Mouse (Mus musculus) myocyte (in vitro differentiated cells): Measurements from ENCODE around the gene Nhs.

ENCODE experiments used
- CEBPB ChIP-seq: IDR thresholded peaks from 2 replicates; pipeline ENCODE4 v1.6.1; 2011; ENCODE audit warnings: mild to moderate bottlenecking, moderate library complexity; ENCODE audit not compliant: poor library complexity, insufficient read depth, severe bottlenecking
- E2F4 ChIP-seq: IDR thresholded peaks from one replicate; pipeline ENCODE4 v1.6.1; 2011; ENCODE audit warnings: mild to moderate bottlenecking, control low read depth, moderate library complexity; ENCODE audit not compliant: insufficient read depth
- MAX ChIP-seq: IDR thresholded peaks from one replicate; pipeline ENCODE4 v1.6.1; 2011; ENCODE audit warnings: low read depth, mild to moderate bottlenecking, control low read depth
- MYOD1 ChIP-seq, 3 experiments: IDR thresholded peaks; one replicate each; pipeline ENCODE4 v1.6.1; 2011; ENCODE audit warnings: control low read depth in 2 of 3, low read depth in 2 of 3, mild to moderate bottlenecking in 2 of 3, moderate library complexity in 1 of 3; ENCODE audit not compliant: insufficient read length in 2 of 3, control insufficient read depth in 1 of 3
- POLR2A ChIP-seq: IDR thresholded peaks from one replicate; pipeline ENCODE4 v1.6.1; 2011; ENCODE audit warnings: low read depth, mild to moderate bottlenecking, control low read depth, moderate library complexity; ENCODE audit not compliant: insufficient read length
- POLR2AphosphoS2 ChIP-seq: IDR thresholded peaks from one replicate; pipeline ENCODE4 v1.6.1; 2011; ENCODE audit warnings: low read depth, control low read depth; ENCODE audit not compliant: insufficient read length
- REST ChIP-seq: IDR thresholded peaks from one replicate; pipeline ENCODE4 v1.6.1; 2011; ENCODE audit warnings: mild to moderate bottlenecking, control low read depth, moderate library complexity; ENCODE audit not compliant: insufficient read depth, insufficient read length
- TCF12 ChIP-seq: IDR thresholded peaks from one replicate; pipeline ENCODE4 v1.6.1; 2011; ENCODE audit warnings: mild to moderate bottlenecking, control low read depth; ENCODE audit not compliant: poor library complexity, insufficient read depth, severe bottlenecking
- TCF3 ChIP-seq: IDR thresholded peaks from one replicate; pipeline ENCODE4 v1.6.1; 2011; ENCODE audit warnings: low read depth, control low read depth; ENCODE audit not compliant: insufficient read length
- USF1 ChIP-seq: IDR thresholded peaks from one replicate; pipeline ENCODE4 v1.6.1; 2011; ENCODE audit warnings: low read depth, mild to moderate bottlenecking, control low read depth, moderate library complexity

DNA sequence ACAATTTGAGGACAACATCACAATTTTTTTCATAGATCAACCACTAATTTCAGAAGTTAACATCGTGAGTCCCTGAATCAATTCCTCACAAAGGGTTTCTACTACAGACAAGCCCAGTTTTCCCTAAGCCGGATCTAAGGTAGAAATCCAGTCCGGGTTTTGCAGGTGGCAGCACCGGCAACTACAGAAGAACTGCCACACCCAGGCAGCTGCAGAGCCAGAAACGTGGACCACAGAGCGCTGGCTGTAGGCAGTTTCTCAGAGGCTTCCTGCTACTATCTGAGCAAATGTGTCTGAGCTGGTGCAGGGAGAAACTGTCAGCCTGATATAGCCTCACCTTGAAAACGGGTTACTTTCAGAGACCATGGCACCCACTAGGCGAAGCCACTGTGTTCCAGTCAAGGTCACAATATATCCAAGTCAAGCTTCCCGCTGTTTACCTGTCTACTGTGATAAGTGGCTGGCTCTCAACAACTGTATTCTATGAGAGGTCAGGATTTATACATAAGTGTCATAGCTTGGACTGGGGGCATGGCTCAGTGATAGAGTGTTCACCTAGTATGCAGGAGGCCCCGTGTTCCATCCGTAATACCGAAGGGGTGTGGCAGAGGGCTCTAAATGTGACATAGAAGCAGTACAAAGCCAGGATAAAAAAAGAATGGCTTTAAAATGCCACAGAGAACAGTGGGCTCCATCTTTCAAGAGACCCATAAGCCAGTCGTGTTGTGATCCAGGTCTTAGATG lies 134.1 kb downstream of the Nhs start:
- TF ChIP-seq POLR2A (no peak), TCF12 (no peak), POLR2AphosphoS2 (no peak), REST (no peak), TCF3 (no peak), MYOD1 (IDR thresholded peaks at IDR 0.05; ENCODE audit: control insufficient read depth in 1 of 3, insufficient read length in 2 of 3, low read depth in 2 of 3) (peak in 2 of 3 experiments; percentile 22 to 53), USF1 (no peak), MAX (no peak), CEBPB (no peak), E2F4 (no peak)
